Mouse (Mus musculus): ENCODE results near the gene Gjb6.

DNA sequence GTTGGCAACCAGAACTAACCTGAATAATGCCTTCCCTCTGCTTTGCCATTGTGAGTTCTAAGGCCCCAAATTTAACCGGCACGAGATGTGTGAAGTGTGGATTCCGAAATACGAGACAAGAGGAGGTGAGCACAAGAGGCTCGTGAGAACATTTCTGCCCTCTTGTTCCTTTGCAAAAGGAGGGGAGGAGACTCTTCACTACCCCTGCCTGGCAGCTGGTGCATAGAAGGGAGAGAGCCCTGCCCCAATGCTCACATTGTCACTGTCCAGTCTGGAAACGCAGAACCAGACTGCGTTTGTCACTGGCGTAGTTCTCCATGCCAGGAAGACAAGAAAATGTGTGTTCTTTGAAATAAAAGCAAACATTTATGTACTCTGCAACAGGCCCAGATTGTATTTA lies 1.9 kb upstream of the Gjb6 start:
- TF ChIP-seq POLR2A (IDR thresholded peaks at IDR 0.05; ENCODE audit: borderline replicate concordance, insufficient read depth, low read length) (no peak), CTCF (IDR thresholded peaks at IDR 0.05; ENCODE audit: borderline replicate concordance, insufficient read depth, low read depth, low read length) (no peak)

Data from cerebellum, adult 2 months (tissue).